Mouse (Mus musculus): Measurements from ENCODE around the gene Wfikkn2.

- no peak for TF ChIP-seq CTCF (IDR thresholded peaks at IDR 0.05; ENCODE audit: control insufficient read depth, insufficient read depth, insufficient read length)
- no peak for TF ChIP-seq MAX (IDR thresholded peaks at IDR 0.05)
- no peak for TF ChIP-seq USF1 (IDR thresholded peaks at IDR 0.05; ENCODE audit: low read depth)
- TF ChIP-seq FOSL1 (IDR thresholded peaks at IDR 0.05; ENCODE audit: insufficient read depth, low read length, poor library complexity, severe bottlenecking): no peak
- TF ChIP-seq MYOG (IDR thresholded peaks at IDR 0.05; ENCODE audit: control insufficient read depth, extremely low read depth, insufficient read length): no peak
Observed at GRCm38 (mm10) chr11:94275686-94276085, 29.9 kb upstream of the Wfikkn2 start.
